Mouse (Mus musculus) bone marrow macrophage, adult 2 months (primary cell): Measurements from ENCODE around the gene Nbea.

ENCODE experiments used
- CTCF ChIP-seq: IDR thresholded peaks from 2 replicates; pipeline ENCODE4 v1.5.1; 2012; ENCODE audit warnings: low read depth, mild to moderate bottlenecking, low read length, moderate library complexity
- POLR2A ChIP-seq: IDR thresholded peaks from 2 replicates; pipeline ENCODE4 v1.6.1; 2012; ENCODE audit warnings: mild to moderate bottlenecking, low read depth, low read length, borderline replicate concordance

- TF ChIP-seq POLR2A (no peak), CTCF (no peak)
Measured at GRCm38 (mm10) chr3:55814993-55815625, 368.4 kb downstream of the Nbea start.
